Mouse (Mus musculus) forebrain, embryonic 14.5 days (tissue): ENCODE measurements around the gene Ccdc51. TPM values are rescaled to one million over a fixed set of nuclear protein-coding genes. Genes with fewer than 3 reads are reported as not detected.
A peak's percentile ranks its signal among the peaks of the same experiment; 100 is the strongest.

Source experiments
- ATAC-seq: fragments of 200-750 bp; cut with Nextera tagmentation; 2 replicates; pipeline ENCODE4 v1.8.0; 2017; ENCODE audit warnings: mild to moderate bottlenecking, moderate library complexity
- DNase-seq: peaks from one replicate; pipeline ENCODE4 v3.0.0-alpha.2; 2015; ENCODE audit warnings: low spot score
- H3K27ac ChIP-seq: fragments of 300-500 bp; sonication (generic); 2 replicates; pipeline ENCODE4 v1.5.1; 2014; ENCODE audit warnings: low read depth, mild to moderate bottlenecking, control low read depth, low read length, moderate library complexity
- H3K27me3 ChIP-seq: fragments of 300-500 bp; sonication (generic); replicated peaks from 2 replicates; pipeline ENCODE4 v1.6.1; 2014; ENCODE audit warnings: low read length, control low read depth, mixed read lengths; ENCODE audit not compliant: control insufficient read depth, insufficient read depth
- H3K36me3 ChIP-seq: fragments of 300-500 bp; sonication (generic); 2 replicates; pipeline ENCODE4 v1.6.1; 2014; ENCODE audit warnings: low read length, control low read depth; ENCODE audit not compliant: control insufficient read depth, insufficient read depth
- H3K4me1 ChIP-seq: fragments of 300-500 bp; sonication (generic); 2 replicates; pipeline ENCODE4 v1.6.1; 2014; ENCODE audit warnings: antibody characterized with exemption, low read length, control low read depth; ENCODE audit not compliant: control insufficient read depth, insufficient read depth
- H3K4me2 ChIP-seq: fragments of 300-500 bp; sonication (generic); 2 replicates; pipeline ENCODE4 v1.6.1; 2014; ENCODE audit warnings: mild to moderate bottlenecking, control low read depth, low read length
- H3K4me3 ChIP-seq: fragments of 300-500 bp; sonication (generic); 2 replicates; pipeline ENCODE4 v1.5.1; 2014; ENCODE audit warnings: low read depth, low read length, control low read depth
- H3K9ac ChIP-seq: fragments of 300-500 bp; sonication (generic); 2 replicates; pipeline ENCODE4 v1.6.1; 2014; ENCODE audit warnings: mild to moderate bottlenecking, low read length, control low read depth, moderate library complexity
- H3K9me3 ChIP-seq: fragments of 300-500 bp; sonication (generic); replicated peaks from 2 replicates; pipeline ENCODE4 v1.6.1; 2016; ENCODE audit warnings: low read length, control low read depth, mixed read lengths; ENCODE audit not compliant: control insufficient read depth
- WGBS: fragments of 180-500 bp; shearing (Covaris S2); extraction: QIAGEN DNeasy Blood & Tissue Kit; methylation state at CpG from one replicate; pipeline ENCODE4 v1.1.7; 2014; 5-methylcytosine and 5-hydroxymethylcytosine counted together
- polyA plus RNA-seq: library from polyadenylated mRNA; unstranded; fragments of >200 nt; fragmentation: Nextera tagmentation; extraction: Ambion mirVana; gene quantifications from 2 replicates; pipeline ENCODE4 v1.2.1, GENCODE M21; 2014

Ccdc51 gene
- polyA plus RNA-seq, 1 experiment from 2014 or later: 21.2 TPM

- WGBS: 92% methylated on average over 16 of the region's 16 CpGs
- Histone ChIP-seq H3K4me2 (no peak overlapping the region), H3K4me1 (no peaks in the 10 kb centered on the region), H3K9me3 (no peaks in the 10 kb centered on the region), H3K27ac (no peak overlapping the region), H3K36me3 (peaks cover 76% of the 10 kb centered on the region), H3K4me3 (no peak overlapping the region), H3K9ac (no peak overlapping the region), H3K27me3 (no peaks in the 10 kb centered on the region)
- ATAC-seq (peak; percentile 14; the same call in 1 of the 2 replicates), DNase-seq (no peak)
Observed at GRCm38 (mm10) chr9:109060184-109060897, 22.0 kb upstream of the Ccdc51 start.

GRCm38 (mm10) chr9:109060898-109061295, 21.4 kb upstream of the Ccdc51 start:
- no peak overlapping the region for H3K4me3 ChIP-seq
- no peak overlapping the region for H3K4me2 ChIP-seq
- H3K27ac ChIP-seq: no peak overlapping the region
- ATAC-seq: no peak
- H3K27me3 ChIP-seq: no peaks in the 10 kb centered on the region
- DNase-seq: no peak
- H3K9me3 ChIP-seq: no peaks in the 10 kb centered on the region
- H3K36me3 ChIP-seq: peaks cover 81% of the 10 kb centered on the region
- H3K9ac ChIP-seq: no peak overlapping the region
- H3K4me1 ChIP-seq: no peaks in the 10 kb centered on the region
- 92% methylated on average over 5 of the region's 5 CpGs for WGBS

DNA sequence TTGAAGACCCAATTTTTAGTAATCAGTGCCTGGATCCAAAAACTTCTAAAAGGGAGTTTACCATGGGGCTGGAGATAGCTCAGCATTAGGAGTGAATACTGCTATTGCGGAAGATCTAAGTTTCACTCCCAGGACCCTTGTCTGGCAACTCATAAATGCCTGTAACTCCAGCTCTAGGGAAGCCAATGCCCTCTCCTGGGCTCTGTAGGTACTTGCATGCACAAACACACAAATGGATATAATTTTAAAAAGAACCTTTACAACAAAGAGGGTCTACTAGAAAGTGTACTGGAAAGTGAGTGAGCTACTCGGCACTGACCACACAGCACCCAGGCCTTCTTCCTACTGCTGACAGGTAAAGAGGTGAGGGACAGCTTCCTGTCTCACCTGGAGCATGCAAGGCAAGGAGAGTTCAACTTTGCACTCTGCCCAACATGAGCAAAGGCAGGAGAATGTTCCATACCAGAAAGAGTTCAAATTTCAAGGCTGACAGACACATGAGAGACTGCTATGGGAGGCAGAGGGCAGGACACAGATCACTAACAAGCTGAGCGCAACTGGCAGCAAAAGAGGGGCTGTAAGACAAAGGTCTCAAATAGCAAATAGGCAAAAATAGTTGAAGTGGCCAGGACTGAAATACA, 14.1 kb upstream of the Ccdc51 start:
- Histone ChIP-seq H3K4me3 (no peak overlapping the region), H3K4me2 (no peak overlapping the region), H3K27me3 (no peaks in the 10 kb centered on the region), H3K4me1 (peaks cover 8% of the 10 kb centered on the region), H3K9ac (no peak overlapping the region), H3K9me3 (no peaks in the 10 kb centered on the region), H3K36me3 (peaks cover 87% of the 10 kb centered on the region), H3K27ac (no peak overlapping the region)
- DNase-seq: no peak
- WGBS: 92% methylated on average over 3 of the region's 3 CpGs
- no peak for ATAC-seq

GRCm38 (mm10) chr9:109073661-109074573, 8.4 kb upstream of the Ccdc51 start, which contains the start of gene Atrip:
TSS of gene Atrip (minus strand) at chr9:109074124.
- Histone ChIP-seq H3K4me3 (peak within 1 kb of the TSS; percentile 82), H3K9me3 (no peaks in the 10 kb centered on the region), H3K9ac (peak within 1 kb of the TSS; percentile 89), H3K4me1 (peaks cover 9% of the 10 kb centered on the region), H3K36me3 (peaks cover 38% of the 10 kb centered on the region), H3K4me2 (peak within 1 kb of the TSS; percentile 92), H3K27me3 (no peaks in the 10 kb centered on the region), H3K27ac (peak within 1 kb of the TSS; percentile 68)
- ATAC-seq (peak; percentile 100), DNase-seq (peak; percentile 95)
- under 1% methylated on average over 57 of the region's 57 CpGs for WGBS

DNA sequence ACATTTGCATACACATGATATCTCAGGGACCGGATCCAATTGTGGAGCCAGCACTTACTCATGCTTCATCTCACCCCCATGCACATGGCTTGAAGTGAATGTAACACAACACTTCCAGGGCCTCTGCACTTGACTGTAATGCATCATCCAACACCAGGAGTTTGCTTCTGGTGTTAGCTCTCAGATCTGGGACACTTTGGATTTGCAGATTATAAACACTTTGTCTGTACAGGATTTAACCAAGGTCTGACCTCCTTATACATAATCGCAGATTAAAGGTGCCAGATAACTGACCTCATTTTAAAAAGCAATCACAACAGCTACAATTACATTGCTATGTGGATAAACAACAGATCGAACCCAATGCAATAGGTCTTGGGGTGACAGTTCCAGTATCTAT, 1.8 kb upstream of the Ccdc51 start:
- Histone ChIP-seq H3K9me3 (no peaks in the 10 kb centered on the region), H3K36me3 (peaks cover 23% of the 10 kb centered on the region), H3K27ac (no peak overlapping the region), H3K4me2 (no peak overlapping the region), H3K9ac (no peak overlapping the region), H3K4me1 (peaks cover 12% of the 10 kb centered on the region), H3K27me3 (no peaks in the 10 kb centered on the region), H3K4me3 (no peak overlapping the region)
- ATAC-seq: no peak
- DNase-seq: no peak
- WGBS: 94% methylated on average over 3 of the region's 3 CpGs

DNA sequence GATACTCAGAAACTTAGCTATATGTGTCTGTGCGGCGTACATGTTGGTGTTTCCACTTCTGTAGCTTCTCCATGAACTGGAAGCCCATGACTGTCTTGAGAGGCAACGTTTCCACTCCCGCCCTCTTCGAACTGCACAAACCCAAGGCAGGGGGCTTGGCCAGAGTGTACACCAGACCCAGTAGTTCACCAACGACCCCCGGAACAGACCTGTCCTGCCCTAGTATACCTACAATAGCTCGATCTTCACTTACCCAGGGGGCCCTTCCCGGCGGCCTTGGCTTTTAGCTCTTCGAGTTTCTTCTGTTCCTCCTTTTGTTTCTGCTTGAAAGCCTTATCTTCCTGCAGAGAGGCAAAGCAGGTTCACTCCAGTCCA, 557 bp upstream of the Ccdc51 start:
- Histone ChIP-seq H3K27ac (peak overlapping the region; percentile 54; the same call in 1 of the 2 replicates), H3K36me3 (peaks cover 23% of the 10 kb centered on the region), H3K4me2 (peak overlapping the region; percentile 90), H3K9ac (peak overlapping the region; percentile 87), H3K27me3 (no peaks in the 10 kb centered on the region), H3K9me3 (no peaks in the 10 kb centered on the region), H3K4me1 (peaks cover 12% of the 10 kb centered on the region), H3K4me3 (peak overlapping the region; percentile 78)
- peak; percentile 43; the same call in 1 of the 2 replicates for ATAC-seq
- 7% methylated on average over 11 of the region's 11 CpGs for WGBS
- DNase-seq: no peak

DNA sequence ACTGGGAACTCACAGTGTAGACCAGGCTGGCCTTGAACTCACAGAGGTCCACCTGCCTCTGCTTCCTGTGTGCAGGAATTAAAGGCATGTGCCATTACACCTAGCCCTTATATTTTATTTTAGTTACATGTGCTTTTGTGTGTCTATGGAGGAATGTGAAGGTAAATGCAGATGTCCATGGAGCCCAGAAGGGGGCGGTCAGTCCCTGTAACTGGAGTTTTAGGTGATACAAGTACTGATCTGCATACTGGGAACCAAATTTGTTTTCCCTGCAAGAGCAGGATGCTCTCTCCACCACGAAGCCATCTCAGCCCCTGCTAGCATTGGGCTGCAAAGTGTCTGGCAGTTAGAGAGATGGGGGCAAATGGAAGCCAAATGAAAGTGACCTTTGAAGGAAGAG, 2.6 kb downstream of the Ccdc51 start:
- ATAC-seq (no peak), DNase-seq (peak; percentile 61)
- H3K36me3 ChIP-seq: peaks cover 18% of the 10 kb centered on the region
- H3K4me2 ChIP-seq: no peak overlapping the region
- no peaks in the 10 kb centered on the region for H3K9me3 ChIP-seq
- WGBS: 7% methylated on average over 2 of the region's 2 CpGs
- no peaks in the 10 kb centered on the region for H3K27me3 ChIP-seq
- H3K4me1 ChIP-seq: peaks cover 12% of the 10 kb centered on the region
- no peak overlapping the region for H3K27ac ChIP-seq
- no peak overlapping the region for H3K9ac ChIP-seq
- no peak overlapping the region for H3K4me3 ChIP-seq

GRCm38 (mm10) chr9:109087987-109088386, 5.7 kb downstream of the Ccdc51 start:
- peak; percentile 76 for DNase-seq
- Histone ChIP-seq H3K4me2 (no peak overlapping the region), H3K36me3 (peaks cover 27% of the 10 kb centered on the region), H3K9ac (no peak overlapping the region), H3K9me3 (no peaks in the 10 kb centered on the region), H3K27me3 (no peaks in the 10 kb centered on the region), H3K4me3 (no peak overlapping the region), H3K27ac (no peak overlapping the region), H3K4me1 (peaks cover 3% of the 10 kb centered on the region)
- ATAC-seq: no peak
- WGBS: 9% methylated on average over 5 of the region's 5 CpGs
